Mouse (Mus musculus) frontal cortex, adult (tissue): Measurements from ENCODE around the gene Metap1d.

Experiments
- ATAC-seq: cut with Nextera tagmentation; 2 replicates; pipeline ENCODE4 v1.9.2; 2017; ENCODE audit warnings: mild to moderate bottlenecking, moderate library complexity, mixed read lengths; ENCODE audit not compliant: low TSS enrichment

Gene Metap1d

GRCm38 (mm10) chr2:71453161-71453916 lies at the start of gene Metap1d:
Gene Metap1d, plus strand, starts transcription at chr2:71453276.
- peak; percentile 97 for ATAC-seq

DNA sequence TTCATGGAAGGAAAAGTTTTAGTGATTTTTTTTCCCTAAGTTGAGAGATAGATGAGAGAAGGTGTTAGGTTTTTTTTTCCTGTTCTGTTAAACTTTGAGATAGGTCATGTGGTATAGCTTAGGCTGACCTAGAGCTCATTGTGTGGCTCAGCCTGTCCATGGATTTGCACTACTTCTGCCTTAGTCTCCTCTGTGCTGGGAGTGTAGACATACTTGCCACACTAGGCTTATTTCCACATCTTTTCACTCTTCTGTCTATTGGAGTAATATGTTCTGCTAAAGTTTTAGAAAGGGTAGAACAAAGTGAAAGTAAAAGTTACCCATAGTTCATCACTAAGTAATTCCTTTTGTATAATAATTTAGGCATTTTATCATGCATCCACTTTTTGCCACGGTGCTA lies 47.5 kb upstream of the Metap1d start:
- no peak for ATAC-seq

DNA sequence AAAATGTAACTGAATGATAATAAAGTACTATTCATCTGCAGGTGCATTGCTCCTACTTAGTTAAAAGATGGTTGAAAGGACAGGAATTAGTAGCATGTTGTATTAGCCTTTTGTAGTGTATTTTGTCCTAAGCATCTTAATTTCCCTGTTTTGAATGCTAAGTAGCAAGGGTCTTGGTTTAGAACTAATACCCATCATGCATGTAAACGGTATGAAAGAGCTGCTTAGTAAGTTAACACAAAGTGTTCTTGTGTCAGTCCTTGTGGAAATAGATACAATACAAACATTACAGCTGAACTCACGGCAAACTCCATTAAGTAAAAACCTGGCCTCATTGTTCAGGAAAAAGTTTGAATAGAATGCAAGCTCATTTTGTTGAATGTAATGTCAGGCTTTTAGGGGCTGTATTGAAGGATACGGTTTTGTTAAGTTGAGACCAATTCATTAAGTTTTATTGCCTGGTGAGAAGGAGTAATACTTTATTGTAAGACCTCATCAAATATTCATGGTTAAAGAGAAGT lies 34.3 kb upstream of the Metap1d start:
- no peak for ATAC-seq

- no peak for ATAC-seq
Measured at GRCm38 (mm10) chr2:71419408-71419807, 33.7 kb upstream of the Metap1d start.

- ATAC-seq = no peak
Measured at GRCm38 (mm10) chr2:71420895-71421425, 32.1 kb upstream of the Metap1d start.

DNA sequence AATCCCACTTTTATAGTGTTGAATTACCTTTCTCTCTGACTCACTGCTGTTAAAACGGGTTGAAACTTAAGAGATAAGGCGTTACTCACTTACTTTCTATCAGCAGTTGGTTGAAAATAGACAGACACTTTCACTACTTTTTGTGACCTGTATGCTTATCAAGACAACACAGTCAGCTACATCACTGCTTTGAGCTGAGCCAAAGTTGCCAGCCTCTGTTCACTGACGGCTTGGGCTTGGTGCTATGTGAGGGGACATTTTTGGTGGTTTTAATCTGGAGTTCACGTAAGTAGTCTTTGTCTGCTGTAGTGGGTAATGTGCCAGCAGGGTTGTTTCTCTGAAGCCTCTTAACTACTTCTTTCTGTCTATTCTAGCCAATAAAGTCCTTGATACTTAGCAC lies 28.5 kb upstream of the Metap1d start:
- no peak for ATAC-seq

GRCm38 (mm10) chr2:71435440-71435839 lies 17.6 kb upstream of the Metap1d start:
- ATAC-seq = no peak

- ATAC-seq = no peak
Measured at GRCm38 (mm10) chr2:71443376-71443775, 9.7 kb upstream of the Metap1d start.

DNA sequence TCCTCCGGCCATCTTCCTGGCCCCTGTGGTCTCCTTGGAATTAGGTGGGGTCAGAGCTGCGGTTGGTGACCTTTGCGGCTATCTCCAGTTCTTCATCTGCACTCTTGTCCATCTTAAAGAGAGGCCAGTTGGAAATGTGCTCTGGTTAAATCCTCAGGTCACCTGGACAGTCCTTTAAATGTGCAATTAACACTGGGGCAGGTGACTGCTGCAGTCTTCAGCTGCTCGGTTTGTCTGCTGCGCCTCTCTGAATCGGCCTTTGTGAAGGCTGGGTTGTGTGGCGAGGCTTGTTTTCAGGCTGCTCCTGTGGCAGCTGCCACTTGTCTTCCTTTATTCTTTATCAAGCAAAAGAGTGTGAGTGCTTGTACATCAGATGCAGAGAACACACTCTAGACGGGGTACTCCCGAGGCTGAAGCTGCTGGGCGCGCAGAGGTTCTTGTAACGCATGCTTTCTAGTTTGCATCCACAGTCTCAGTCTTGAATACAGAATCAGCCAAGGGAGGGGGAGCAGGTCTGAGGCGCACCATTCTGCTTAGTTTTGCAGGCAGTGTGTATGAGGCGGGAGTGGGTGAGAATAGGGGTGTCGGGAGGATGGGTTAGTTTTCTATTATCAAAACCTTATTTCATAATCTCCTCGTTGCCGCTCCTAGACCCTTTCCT lies 7.4 kb upstream of the Metap1d start:
- ATAC-seq = no peak

- ATAC-seq = no peak
Measured at GRCm38 (mm10) chr2:71449604-71450003, 3.5 kb upstream of the Metap1d start.

DNA sequence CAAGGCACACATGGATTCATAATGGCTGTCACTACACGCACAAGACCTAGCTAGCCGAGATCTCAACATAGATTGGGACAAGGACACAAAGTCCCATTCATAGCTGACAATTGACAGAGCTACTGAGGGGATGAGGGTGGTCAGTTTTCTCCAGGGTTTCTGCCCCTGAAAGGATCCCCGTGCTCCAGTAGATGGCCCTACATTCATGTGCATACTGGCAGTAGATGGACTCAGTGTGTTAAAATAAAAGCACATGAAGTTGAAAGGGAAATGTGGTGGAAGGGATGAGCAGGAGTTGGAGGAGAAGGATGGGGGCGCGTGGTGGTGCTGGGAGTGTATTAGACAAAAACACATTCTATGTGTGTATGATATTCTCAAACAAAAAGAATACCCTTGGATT lies 1.3 kb upstream of the Metap1d start:
- ATAC-seq = no peak

- no peak for ATAC-seq
Measured at GRCm38 (mm10) chr2:71453917-71454260, 813 bp downstream of the Metap1d start.

DNA sequence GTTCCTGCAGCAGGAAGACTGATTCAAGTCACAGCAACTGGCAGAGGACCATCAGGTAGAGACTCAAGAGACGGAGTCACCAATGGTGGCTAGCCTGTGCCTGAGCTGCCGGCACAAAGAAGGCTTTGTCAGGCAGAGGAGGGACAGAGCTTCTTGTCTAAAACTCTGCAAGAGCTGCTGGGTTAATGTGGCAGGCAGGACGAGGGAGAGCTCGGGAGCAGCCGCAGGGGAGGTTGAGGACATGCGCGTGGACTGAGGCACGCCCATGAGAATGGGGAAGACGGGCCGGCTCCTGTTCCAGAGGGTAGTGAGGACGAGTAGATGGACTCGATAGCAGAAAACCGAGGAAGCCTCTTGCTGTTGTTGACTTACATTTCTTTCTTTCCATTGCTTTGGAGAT lies 5.5 kb downstream of the Metap1d start:
- ATAC-seq = no peak

GRCm38 (mm10) chr2:71459659-71460058 lies 6.6 kb downstream of the Metap1d start:
- ATAC-seq = no peak

DNA sequence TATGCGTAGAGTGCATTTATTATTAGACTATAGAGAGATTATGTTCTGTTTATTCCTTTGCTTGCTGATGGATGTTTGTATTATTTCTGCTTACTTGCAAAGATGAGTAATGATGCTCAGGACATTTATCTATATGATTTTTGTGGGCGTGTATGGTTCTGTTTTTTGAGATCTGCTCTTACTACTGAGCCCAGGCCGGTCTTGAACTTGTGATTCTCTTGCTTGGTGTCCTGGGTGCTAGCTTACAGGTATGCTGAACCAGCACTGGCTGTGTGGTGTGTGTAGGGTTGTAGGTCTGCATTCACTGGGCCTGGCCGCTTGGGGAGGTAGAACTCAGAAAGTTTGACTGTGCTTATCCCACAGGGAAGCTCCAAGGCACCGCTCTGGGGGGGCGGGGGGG lies 8.1 kb downstream of the Metap1d start:
- no peak for ATAC-seq

DNA sequence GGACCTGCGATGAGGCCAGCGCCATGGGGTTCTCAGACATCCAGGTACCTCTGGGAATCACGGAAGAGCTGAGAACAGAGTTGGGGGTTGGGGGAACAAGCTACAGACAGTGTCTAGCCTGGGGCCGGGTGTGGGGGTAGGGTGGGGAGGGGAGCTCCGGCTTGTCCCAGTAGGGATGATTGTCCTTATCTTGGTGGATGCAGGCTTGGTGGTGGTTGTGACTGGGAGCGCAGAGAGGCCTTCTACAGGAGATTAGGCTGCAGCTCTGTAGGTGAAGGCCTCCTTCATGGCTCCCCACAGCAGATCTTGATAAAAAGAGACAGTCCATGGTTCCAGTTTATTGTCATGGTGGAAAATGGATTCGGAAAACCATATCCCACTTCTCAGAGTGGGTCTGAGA lies 8.5 kb downstream of the Metap1d start:
- no peak for ATAC-seq

DNA sequence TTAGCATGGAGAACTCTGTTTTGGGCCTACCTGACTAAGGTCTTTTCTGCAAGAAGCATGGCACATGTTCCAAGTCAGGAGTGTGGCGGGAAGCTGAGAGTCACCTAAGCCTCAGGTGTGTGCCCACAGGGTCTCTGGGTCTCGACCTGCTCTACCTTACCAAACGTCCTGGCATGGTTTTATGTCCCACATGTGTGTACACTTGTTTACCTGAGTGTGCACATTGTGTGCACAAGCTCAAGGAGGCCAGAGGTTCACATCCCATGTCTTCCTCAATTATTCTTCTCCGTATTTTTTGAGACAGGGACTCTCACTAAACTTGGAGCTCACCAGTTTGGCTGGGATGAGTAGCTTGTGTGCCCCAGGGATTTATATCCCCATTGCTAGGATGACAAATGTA lies 9.0 kb downstream of the Metap1d start:
- no peak for ATAC-seq

DNA sequence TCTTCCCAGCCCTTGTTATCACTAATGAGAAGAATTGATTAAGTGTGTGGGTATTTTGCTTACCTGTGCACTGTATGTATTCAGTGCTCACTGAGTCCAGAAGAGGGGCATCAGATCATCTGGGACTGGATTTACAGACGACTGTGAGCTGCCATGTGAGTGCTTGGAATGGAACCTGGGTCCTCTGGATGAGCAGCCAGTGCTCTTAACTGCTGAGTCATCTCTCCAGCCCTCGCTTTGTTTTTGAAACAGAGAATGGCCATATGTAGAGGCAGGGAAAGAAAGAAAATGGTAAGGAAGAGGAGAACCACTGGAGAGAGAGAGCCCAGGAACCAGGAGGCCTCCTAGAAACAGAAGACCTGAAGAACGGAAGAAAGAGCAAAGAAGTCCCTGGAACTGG lies 9.5 kb downstream of the Metap1d start:
- ATAC-seq = no peak

DNA sequence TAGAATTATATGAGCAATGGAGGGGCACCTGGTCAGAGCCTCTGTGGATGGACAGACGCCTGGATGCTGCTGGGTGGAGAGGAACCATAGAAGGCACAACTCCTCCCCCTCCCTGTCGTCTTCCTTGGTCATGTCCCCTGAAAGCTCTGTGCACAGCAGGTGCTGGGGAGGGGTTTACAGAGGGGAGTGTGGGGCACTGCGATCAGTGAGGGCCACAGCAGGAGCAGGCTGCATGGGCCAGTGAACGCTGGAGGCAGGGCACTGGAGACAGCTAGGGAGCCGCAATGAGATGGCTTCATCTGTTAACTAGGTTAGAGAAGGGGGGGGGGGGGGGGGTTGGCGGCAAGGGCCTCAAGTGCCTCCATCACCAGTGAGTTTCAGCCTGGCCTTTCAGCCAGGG lies 13.0 kb downstream of the Metap1d start:
- no peak for ATAC-seq

GRCm38 (mm10) chr2:71466861-71467450 lies 13.9 kb downstream of the Metap1d start:
- ATAC-seq = no peak

GRCm38 (mm10) chr2:71471094-71471493 lies 18.0 kb downstream of the Metap1d start:
- no peak for ATAC-seq

DNA sequence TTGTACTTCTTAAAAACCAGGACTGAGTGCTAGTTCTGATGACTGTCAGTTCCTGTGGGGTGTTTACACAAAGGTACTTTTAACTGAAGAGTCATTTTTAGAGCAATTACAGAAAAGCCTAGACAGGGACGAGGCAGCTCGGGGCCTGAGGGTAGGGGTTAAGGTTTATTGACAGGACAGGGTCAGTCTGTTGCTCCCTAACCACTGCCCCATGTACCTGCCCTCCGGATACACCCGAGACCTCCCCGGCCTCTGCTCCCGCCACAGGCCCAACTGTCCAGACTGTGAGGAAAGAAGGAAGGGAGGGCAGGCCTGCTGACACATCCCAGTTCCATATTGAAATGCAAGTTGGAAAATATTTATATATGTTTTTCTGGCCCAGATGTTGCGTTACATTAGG lies 20.8 kb downstream of the Metap1d start:
- no peak for ATAC-seq

DNA sequence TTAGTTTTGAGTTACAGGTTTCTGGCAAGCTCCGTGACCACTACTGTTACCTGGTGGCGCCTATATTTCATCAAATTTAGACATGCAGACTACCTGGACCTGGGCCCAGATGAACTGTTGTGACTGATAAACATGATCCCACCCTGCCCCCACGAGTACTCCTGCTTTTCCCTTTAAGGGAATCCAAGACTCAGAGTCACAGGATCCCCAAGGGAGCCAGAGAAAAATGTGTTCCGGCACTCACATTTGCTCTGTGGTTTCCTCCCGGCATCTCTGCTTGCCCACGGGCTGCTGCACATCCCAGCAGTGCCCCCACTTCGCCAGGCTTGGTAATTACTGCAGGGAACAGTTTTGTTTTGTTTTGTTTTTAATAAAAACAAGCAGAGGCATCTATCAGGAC lies 21.3 kb downstream of the Metap1d start:
- ATAC-seq = no peak
